11 mouse cellular contexts compared by ENCODE assay signal in genomic region chr2:58737192-58737820, GRCm38 (mm10).
DNase-seq lines count a peak whose midpoint lies in the region; ATAC-seq and TF ChIP-seq lines count a peak whose summit lies in the region.
"Had no signal": no experiment of that assay in that cellular context is flagged by ENCODE, and none has a peak within 500 bp of the region (broad histone marks: within the 10 kb centered on the region; RNA-seq: fewer than 3 reads in every experiment).

No protein-coding gene starts in this region.

- no peak overlapping the region for H3K4me2 ChIP-seq in heart, postnatal 0 days (ENCODE audit: low read depth, low read length)
- H3K4me2 ChIP-seq in heart, embryonic 12.5 days, result no peak overlapping the region
- no peak overlapping the region for H3K4me2 ChIP-seq in liver, postnatal 0 days (ENCODE audit: low read depth, low read length)
- H3K4me2 ChIP-seq: liver, embryonic 13.5 days; neural tube, embryonic 13.5 days had no signal

- DNase-seq in heart, postnatal 0 days (ENCODE audit: low spot score), result peak; percentile 55
- DNase-seq in liver, postnatal 0 days, result no peak
- no peak for DNase-seq in liver
- peak; percentile 9 for DNase-seq in ZHBTc4 (ENCODE audit: low read depth, low spot score)
- DNase-seq in retina, embryonic 14.5 days (ENCODE audit: low spot score), result peak; percentile 75
- DNase-seq in adrenal gland, postnatal 14 days, result no peak
- DNase-seq: heart, postnatal 10 days; liver, embryonic 13.5 days had no signal

- H3K4me3 ChIP-seq in heart, postnatal 0 days (ENCODE audit: low read depth, low read length), result no peak overlapping the region
- no peak overlapping the region for H3K4me3 ChIP-seq in heart, embryonic 12.5 days
- no peak overlapping the region for H3K4me3 ChIP-seq in liver, postnatal 0 days (ENCODE audit: low read depth, low read length)
- H3K4me3 ChIP-seq: liver, embryonic 13.5 days; neural tube, embryonic 13.5 days had no signal

- TF ChIP-seq EP300 in heart, postnatal 0 days (IDR thresholded peaks at IDR 0.05; ENCODE audit: low read depth), result no peak
- TF ChIP-seq EP300 in liver, postnatal 0 days (IDR thresholded peaks at IDR 0.05; ENCODE audit: low read depth), result no peak

- H3K9ac ChIP-seq in heart, postnatal 0 days (replicated peaks; ENCODE audit: low read depth, low read length), result no peak overlapping the region
- no peak overlapping the region for H3K9ac ChIP-seq in heart, embryonic 12.5 days
- H3K9ac ChIP-seq in liver, postnatal 0 days (replicated peaks), result no peak overlapping the region
- H3K9ac ChIP-seq: liver, embryonic 13.5 days; neural tube, embryonic 13.5 days had no signal

- WGBS in heart, postnatal 0 days, result 46% methylated on average over 4 of the region's 4 CpGs
- 35% methylated on average over 4 of the region's 4 CpGs for WGBS in heart, embryonic 12.5 days
- WGBS in liver, postnatal 0 days (ENCODE audit: insufficient replicate concordance), result 33% methylated on average over 4 of the region's 4 CpGs

- no peaks in the 10 kb centered on the region for H3K9me3 ChIP-seq in heart, postnatal 0 days (replicated peaks; ENCODE audit: control insufficient read depth, low read length)
- H3K9me3 ChIP-seq in heart, embryonic 12.5 days (replicated peaks), result 0 out of 2 replicates have a peak, but pooled peaks cover 5% of the 10 kb centered on the region
- no peaks in the 10 kb centered on the region for H3K9me3 ChIP-seq in liver, postnatal 0 days (ENCODE audit: low read length)
- H3K9me3 ChIP-seq: liver, embryonic 13.5 days; neural tube, embryonic 13.5 days had no signal

- no peaks in the 10 kb centered on the region for H3K4me1 ChIP-seq in heart, postnatal 0 days (ENCODE audit: control insufficient read depth, insufficient read depth)
- no peaks in the 10 kb centered on the region for H3K4me1 ChIP-seq in heart, embryonic 12.5 days (replicated peaks)
- 0 out of 2 replicates have a peak, but pooled peaks cover 3% of the 10 kb centered on the region for H3K4me1 ChIP-seq in liver, postnatal 0 days (ENCODE audit: insufficient read depth)
- H3K4me1 ChIP-seq: liver, embryonic 13.5 days; neural tube, embryonic 13.5 days had no signal

- H3K27me3 ChIP-seq in heart, postnatal 0 days (ENCODE audit: control insufficient read depth, insufficient read depth, low read length), result no peaks in the 10 kb centered on the region
- no peaks in the 10 kb centered on the region for H3K27me3 ChIP-seq in heart, embryonic 12.5 days (replicated peaks)
- H3K27me3 ChIP-seq in liver, postnatal 0 days (ENCODE audit: insufficient read depth, low read length), result no peaks in the 10 kb centered on the region
- H3K27me3 ChIP-seq: liver, embryonic 13.5 days; neural tube, embryonic 13.5 days had no signal

- peak; percentile 24; the same call in 1 of the 2 replicates for TF ChIP-seq CTCF in heart, postnatal 0 days (IDR thresholded peaks at IDR 0.05; ENCODE audit: low read depth)
- TF ChIP-seq CTCF in liver, postnatal 0 days (IDR thresholded peaks at IDR 0.05; ENCODE audit: low read depth), result peak; percentile 21; the same call in 1 of the 2 replicates

- no peak overlapping the region for H3K27ac ChIP-seq in heart, postnatal 0 days (ENCODE audit: low read depth)
- H3K27ac ChIP-seq in heart, embryonic 12.5 days (ENCODE audit: poor library complexity, severe bottlenecking), result no peak overlapping the region
- H3K27ac ChIP-seq in liver, postnatal 0 days (ENCODE audit: low read depth), result no peak overlapping the region
- H3K27ac ChIP-seq: liver, embryonic 13.5 days; neural tube, embryonic 13.5 days had no signal

- no peaks in the 10 kb centered on the region for H3K36me3 ChIP-seq in heart, postnatal 0 days (replicated peaks; ENCODE audit: control insufficient read depth, insufficient read depth, low read length)
- H3K36me3 ChIP-seq in heart, embryonic 12.5 days, result no peaks in the 10 kb centered on the region
- no peaks in the 10 kb centered on the region for H3K36me3 ChIP-seq in liver, postnatal 0 days (replicated peaks; ENCODE audit: insufficient read depth, low read length)
- H3K36me3 ChIP-seq: liver, embryonic 13.5 days; neural tube, embryonic 13.5 days had no signal

- no peak for ATAC-seq in heart, postnatal 0 days (ENCODE audit: insufficient read depth, low read depth)
- ATAC-seq in heart, embryonic 12.5 days (ENCODE audit: insufficient number of reproducible peaks, low FRiP score), result no peak
- no peak for ATAC-seq in liver, postnatal 0 days
- no peak for ATAC-seq in erythroid progenitor cell, adult 5-6 weeks (replicated peaks; ENCODE audit: low FRiP score, poor library complexity, severe bottlenecking)

Comparison
In these comparisons a context has a peak if more than half of its experiments do, and no peak if none do; other contexts are left out.
1. DNase-seq: peak in heart, postnatal 0 days (single experiment), ZHBTc4 (single experiment) and retina, embryonic 14.5 days (single experiment); none in liver, postnatal 0 days (single experiment), liver (single experiment) and adrenal gland, postnatal 14 days (single experiment).